ENCODE assay signal across 20 mouse cellular contexts in the genomic region with DNA sequence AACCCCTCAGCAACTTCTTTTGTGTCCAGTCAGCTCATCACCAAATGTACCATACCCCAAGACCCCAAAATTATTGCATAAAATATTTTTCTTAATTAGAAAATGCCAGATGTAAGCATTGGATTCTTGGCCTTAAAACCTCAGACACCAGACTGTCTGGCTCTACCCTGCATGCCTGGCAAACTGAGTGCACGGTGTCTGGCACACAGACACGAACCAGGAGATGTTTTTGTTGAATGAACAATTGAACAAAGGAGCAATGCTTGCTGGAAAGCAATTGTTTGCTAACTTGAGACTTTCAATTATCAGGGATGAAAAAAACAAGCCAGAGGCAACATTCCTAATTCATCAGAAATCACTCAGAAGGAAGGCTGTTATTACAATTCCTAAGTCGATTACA.
DNase-seq lines count a peak whose midpoint lies in the region; ATAC-seq and TF ChIP-seq lines count a peak whose summit lies in the region.
"Had no signal": no experiment of that assay in that cellular context is flagged by ENCODE, and none has a peak within 500 bp of the region (broad histone marks: within the 10 kb centered on the region; RNA-seq: fewer than 3 reads in every experiment).

No protein-coding gene starts in this region.

- DNase-seq in cerebellum, postnatal 14 days, result peak; percentile 38 to 58
- peak; percentile 26 for DNase-seq in forebrain, postnatal 0 days
- no peak for DNase-seq in lung, postnatal 10 days
- no peak for DNase-seq in right cerebral cortex, postnatal 10 days (ENCODE audit: low spot score in 2 of 2)
- DNase-seq: adrenal gland, postnatal 14 days; cerebellum, adult 8-10 months; cerebellum, postnatal 36 days; gastrocnemius, postnatal 14 days; heart, adult 2 months; heart, postnatal 14 days had no signal

- 17% methylated on average over 3 of the region's 3 CpGs for WGBS in forebrain, postnatal 0 days
- WGBS in forebrain, embryonic 13.5 days, result 32% methylated on average over 3 of the region's 3 CpGs
- 63% methylated on average over 3 of the region's 3 CpGs for WGBS in lung, embryonic 16.5 days

- H3K36me3 ChIP-seq in forebrain, postnatal 0 days (ENCODE audit: insufficient read depth), result no peaks in the 10 kb centered on the region
- no peaks in the 10 kb centered on the region for H3K36me3 ChIP-seq in forebrain, embryonic 13.5 days (ENCODE audit: poor library complexity, severe bottlenecking)
- H3K36me3 ChIP-seq in lung, embryonic 16.5 days (ENCODE audit: control insufficient read depth, insufficient read depth, low read length), result no peaks in the 10 kb centered on the region
- H3K36me3 ChIP-seq: embryonic facial prominence, embryonic 13.5 days; heart, embryonic 15.5 days; hindbrain, embryonic 15.5 days had no signal

- H3K27me3 ChIP-seq in forebrain, postnatal 0 days (ENCODE audit: insufficient read depth, low read length), result no peaks in the 10 kb centered on the region
- no peaks in the 10 kb centered on the region for H3K27me3 ChIP-seq in forebrain, embryonic 13.5 days
- H3K27me3 ChIP-seq in lung, embryonic 16.5 days (ENCODE audit: control insufficient read depth, insufficient read depth, low read depth, low read length), result no peaks in the 10 kb centered on the region
- H3K27me3 ChIP-seq: embryonic facial prominence, embryonic 13.5 days; heart, embryonic 15.5 days; hindbrain, embryonic 15.5 days had no signal

- H3K27ac ChIP-seq in forebrain, postnatal 0 days (ENCODE audit: low read depth, low read length), result no peak overlapping the region
- no peak overlapping the region for H3K27ac ChIP-seq in forebrain, embryonic 13.5 days
- peak overlapping the region; percentile 20; the same call in 1 of the 2 replicates for H3K27ac ChIP-seq in lung, embryonic 16.5 days (ENCODE audit: low read length)
- H3K27ac ChIP-seq: embryonic facial prominence, embryonic 13.5 days; heart, adult 2 months; heart, embryonic 15.5 days; hindbrain, embryonic 15.5 days had no signal

- no peak overlapping the region for H3K9ac ChIP-seq in forebrain, postnatal 0 days
- H3K9ac ChIP-seq in forebrain, embryonic 13.5 days, result no peak overlapping the region
- H3K9ac ChIP-seq in lung, embryonic 16.5 days (ENCODE audit: low read length), result no peak overlapping the region
- H3K9ac ChIP-seq: embryonic facial prominence, embryonic 13.5 days; heart, embryonic 15.5 days; hindbrain, embryonic 15.5 days had no signal

- no peaks in the 10 kb centered on the region for H3K9me3 ChIP-seq in forebrain, postnatal 0 days (ENCODE audit: low read length)
- no peaks in the 10 kb centered on the region for H3K9me3 ChIP-seq in forebrain, embryonic 13.5 days (replicated peaks)
- H3K9me3 ChIP-seq in lung, embryonic 16.5 days (ENCODE audit: control insufficient read depth, low read length), result no peaks in the 10 kb centered on the region
- H3K9me3 ChIP-seq: embryonic facial prominence, embryonic 13.5 days; heart, embryonic 15.5 days; hindbrain, embryonic 15.5 days had no signal

- TF ChIP-seq CTCF in forebrain, postnatal 0 days (IDR thresholded peaks at IDR 0.05; ENCODE audit: low read depth), result no peak

- no peak overlapping the region for H3K4me3 ChIP-seq in forebrain, postnatal 0 days (ENCODE audit: low read depth, low read length)
- no peak overlapping the region for H3K4me3 ChIP-seq in forebrain, embryonic 13.5 days
- no peak overlapping the region for H3K4me3 ChIP-seq in lung, embryonic 16.5 days (ENCODE audit: low read length)
- H3K4me3 ChIP-seq: embryonic facial prominence, embryonic 13.5 days; heart, adult 2 months; heart, embryonic 15.5 days; hindbrain, embryonic 15.5 days had no signal

- no peak for ATAC-seq in cerebellum, adult (ENCODE audit: insufficient number of reproducible peaks, low FRiP score, low TSS enrichment)
- ATAC-seq in forebrain, postnatal 0 days, result no peak
- ATAC-seq in forebrain, embryonic 13.5 days, result no peak
- no peak for ATAC-seq in lung, embryonic 16.5 days (ENCODE audit: low read depth)
- ATAC-seq: activated CD4-positive, CD25-positive, alpha-beta regulatory T cell, adult 4 months; intestine, embryonic 16.5 days; Patski had no signal

- no peak overlapping the region for H3K4me2 ChIP-seq in forebrain, postnatal 0 days (ENCODE audit: low read depth)
- no peak overlapping the region for H3K4me2 ChIP-seq in forebrain, embryonic 13.5 days
- no peak overlapping the region for H3K4me2 ChIP-seq in lung, embryonic 16.5 days (ENCODE audit: low read depth, low read length)
- H3K4me2 ChIP-seq: embryonic facial prominence, embryonic 13.5 days; heart, embryonic 11.5 days; heart, embryonic 15.5 days; hindbrain, embryonic 15.5 days had no signal

- H3K4me1 ChIP-seq in forebrain, postnatal 0 days (ENCODE audit: insufficient read depth), result peaks cover 6% of the 10 kb centered on the region; the same call in 1 of the 2 replicates
- peaks cover 26% of the 10 kb centered on the region for H3K4me1 ChIP-seq in forebrain, embryonic 13.5 days
- H3K4me1 ChIP-seq in lung, embryonic 16.5 days (replicated peaks; ENCODE audit: control insufficient read depth, insufficient read depth, low read length), result peaks cover 11% of the 10 kb centered on the region

Comparison
In these comparisons a context has a peak if more than half of its experiments do, and no peak if none do; other contexts are left out.
1. DNase-seq: peak in cerebellum, postnatal 14 days (2 of 2) and forebrain, postnatal 0 days (single experiment); none in lung, postnatal 10 days (single experiment) and right cerebral cortex, postnatal 10 days (0 of 2).